Mouse (Mus musculus): ENCODE results near the gene Tbc1d8.

DNA sequence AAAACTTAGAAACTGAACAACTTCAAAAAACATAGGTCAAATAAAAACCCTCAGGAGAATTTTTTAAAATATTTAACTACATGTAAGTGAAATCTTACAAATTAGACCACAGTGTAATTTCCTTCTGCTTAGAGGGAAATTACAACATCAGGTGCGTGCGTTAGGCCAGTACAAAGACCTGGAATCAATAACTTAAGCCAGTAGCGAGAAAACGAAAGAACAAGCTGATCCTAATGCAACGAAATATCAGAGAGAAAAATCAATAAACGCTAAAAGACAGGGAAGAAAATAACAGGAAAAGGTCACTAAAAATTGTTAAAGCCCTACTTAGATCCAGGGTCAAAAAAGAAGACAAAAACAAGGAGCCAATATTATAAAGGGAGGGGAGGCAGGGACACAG lies 44.3 kb downstream of the Tbc1d8 start:
- TF ChIP-seq CTCF (IDR thresholded peaks at IDR 0.05; ENCODE audit: extremely low read depth, insufficient read depth, insufficient read length, insufficient replicate concordance): no peak
- no peak for TF ChIP-seq POLR2A (IDR thresholded peaks at IDR 0.05; ENCODE audit: low read depth, low read length)
